Mouse (Mus musculus): Measurements from ENCODE around the gene Ercc2.

- TF ChIP-seq POLR2A (IDR thresholded peaks at IDR 0.05; ENCODE audit: control insufficient read depth, extremely low read depth, insufficient read depth, low read length, poor library complexity) (no peak), CTCF (IDR thresholded peaks at IDR 0.05; ENCODE audit: borderline replicate concordance, control insufficient read depth, extremely low read depth, insufficient read depth, low read length, poor library complexity) (no peak)
Observed at GRCm38 (mm10) chr7:19426349-19426748, 44.5 kb downstream of the Ercc2 start.
